Mouse (Mus musculus): ENCODE measurements at regions not wholly inside any gene's neighbourhood (a gene's known extent, or its start where the extent isn't known, plus 50 kb on each side); places are given as distances from the start of the nearest gene placed in this dataset.
"Not testable (repeated sequence)": the region's sequence is repeated elsewhere in the genome, so short reads cannot be mapped to it uniquely, and the experiment has no call there.

DNA sequence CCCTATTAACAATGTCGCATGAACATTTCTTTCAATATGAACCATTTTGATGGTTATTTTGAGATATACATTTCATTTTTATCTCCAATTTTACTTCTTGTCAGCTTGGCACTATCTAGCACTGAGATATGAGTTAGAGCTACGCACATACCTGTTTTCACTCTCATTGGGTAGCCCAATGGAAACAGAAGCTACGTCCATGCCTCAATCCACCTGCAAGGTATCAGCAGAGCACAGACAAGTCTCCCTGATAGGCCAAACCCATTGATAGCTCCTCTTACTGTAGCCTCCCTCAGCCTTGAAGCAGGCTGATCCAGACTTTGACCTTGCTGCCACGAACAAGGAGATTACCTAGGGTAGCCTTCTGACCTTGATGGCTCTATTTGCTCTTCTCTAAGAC, 582.4 kb upstream of the Mms22l start:
- Histone ChIP-seq H3K4me3 (ENCODE audit: low read depth, low read length) (no peak overlapping the region), H3K4me1 (replicated peaks; ENCODE audit: control insufficient read depth, insufficient read depth, low read length) (no peaks in the 10 kb centered on the region), H3K4me2 (ENCODE audit: low read depth, low read length, severe bottlenecking) (no peak overlapping the region), H3K27me3 (ENCODE audit: control insufficient read depth, insufficient read depth, low read length) (no peaks in the 10 kb centered on the region), H3K9ac (ENCODE audit: low read length) (no peak overlapping the region), H3K9me3 (ENCODE audit: control insufficient read depth, low read length) (no peaks in the 10 kb centered on the region), H3K27ac (ENCODE audit: low read depth, low read length) (no peak overlapping the region), H3K36me3 (ENCODE audit: control insufficient read depth, insufficient read depth, low read length) (no peaks in the 10 kb centered on the region)
- WGBS, result 76% methylated on average over 4 of the region's 4 CpGs
- ATAC-seq (replicated peaks; ENCODE audit: low FRiP score) (peak; percentile 64; the same call in 1 of the 2 replicates), DNase-seq (ENCODE audit: low spot score) (no peak)

GRCm38 (mm10) chr4:23914423-23914822, 581.8 kb upstream of the Mms22l start:
- 54% methylated on average over 7 of the region's 7 CpGs for WGBS
- no peaks in the 10 kb centered on the region for H3K36me3 ChIP-seq (ENCODE audit: control insufficient read depth, insufficient read depth, low read length)
- no peak overlapping the region for H3K9ac ChIP-seq (ENCODE audit: low read length)
- no peaks in the 10 kb centered on the region for H3K4me1 ChIP-seq (replicated peaks; ENCODE audit: control insufficient read depth, insufficient read depth, low read length)
- H3K27ac ChIP-seq (ENCODE audit: low read depth, low read length), result no peak overlapping the region
- H3K9me3 ChIP-seq (ENCODE audit: control insufficient read depth, low read length), result no peaks in the 10 kb centered on the region
- DNase-seq (ENCODE audit: low spot score), result no peak
- H3K4me2 ChIP-seq (ENCODE audit: low read depth, low read length, severe bottlenecking), result no peak overlapping the region
- no peaks in the 10 kb centered on the region for H3K27me3 ChIP-seq (ENCODE audit: control insufficient read depth, insufficient read depth, low read length)
- no peak for ATAC-seq (replicated peaks; ENCODE audit: low FRiP score)
- no peak overlapping the region for H3K4me3 ChIP-seq (ENCODE audit: low read depth, low read length)

- ATAC-seq (replicated peaks; ENCODE audit: low FRiP score) (no peak), DNase-seq (ENCODE audit: low spot score) (no peak)
- 94% methylated on average over 3 of the region's 3 CpGs for WGBS
- Histone ChIP-seq H3K4me2 (ENCODE audit: low read depth, low read length, severe bottlenecking) (no peak overlapping the region), H3K9ac (ENCODE audit: low read length) (no peak overlapping the region), H3K27me3 (ENCODE audit: control insufficient read depth, insufficient read depth, low read length) (no peaks in the 10 kb centered on the region), H3K9me3 (ENCODE audit: control insufficient read depth, low read length) (no peaks in the 10 kb centered on the region), H3K36me3 (ENCODE audit: control insufficient read depth, insufficient read depth, low read length) (no peaks in the 10 kb centered on the region), H3K4me1 (replicated peaks; ENCODE audit: control insufficient read depth, insufficient read depth, low read length) (no peaks in the 10 kb centered on the region), H3K4me3 (ENCODE audit: low read depth, low read length) (no peak overlapping the region), H3K27ac (ENCODE audit: low read depth, low read length) (no peak overlapping the region)
These were observed 574.7 kb upstream of the Mms22l start for GRCm38 (mm10) chr4:23921520-23921919.

DNA sequence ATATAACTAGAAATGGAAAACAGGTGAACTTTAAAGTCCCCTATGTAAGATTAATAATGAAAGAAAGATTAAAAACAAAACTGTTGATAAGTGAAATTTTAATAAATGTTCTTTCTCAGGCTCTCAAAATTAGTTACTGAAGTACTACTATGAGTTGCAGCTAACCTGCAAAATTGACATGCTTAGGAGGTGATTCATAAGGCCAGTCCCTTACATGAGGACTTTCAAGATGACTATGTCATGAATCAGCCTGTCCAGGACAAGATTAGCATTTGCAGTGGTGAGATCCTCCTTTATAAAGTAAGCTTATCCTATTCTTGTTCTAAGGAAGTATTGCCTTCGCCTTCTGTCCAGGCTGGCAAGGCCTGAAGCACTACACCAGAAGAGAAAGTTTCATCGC, 542.1 kb upstream of the Mms22l start:
- 92% methylated on average over 2 of the region's 2 CpGs for WGBS
- Histone ChIP-seq H3K9me3 (ENCODE audit: control insufficient read depth, low read length) (no peaks in the 10 kb centered on the region), H3K36me3 (ENCODE audit: control insufficient read depth, insufficient read depth, low read length) (no peaks in the 10 kb centered on the region), H3K9ac (ENCODE audit: low read length) (no peak overlapping the region), H3K4me1 (replicated peaks; ENCODE audit: control insufficient read depth, insufficient read depth, low read length) (no peaks in the 10 kb centered on the region), H3K4me2 (ENCODE audit: low read depth, low read length, severe bottlenecking) (no peak overlapping the region), H3K27me3 (ENCODE audit: control insufficient read depth, insufficient read depth, low read length) (no peaks in the 10 kb centered on the region), H3K4me3 (ENCODE audit: low read depth, low read length) (no peak overlapping the region), H3K27ac (ENCODE audit: low read depth, low read length) (no peak overlapping the region)
- ATAC-seq (replicated peaks; ENCODE audit: low FRiP score), result no peak
- DNase-seq (ENCODE audit: low spot score), result no peak

DNA sequence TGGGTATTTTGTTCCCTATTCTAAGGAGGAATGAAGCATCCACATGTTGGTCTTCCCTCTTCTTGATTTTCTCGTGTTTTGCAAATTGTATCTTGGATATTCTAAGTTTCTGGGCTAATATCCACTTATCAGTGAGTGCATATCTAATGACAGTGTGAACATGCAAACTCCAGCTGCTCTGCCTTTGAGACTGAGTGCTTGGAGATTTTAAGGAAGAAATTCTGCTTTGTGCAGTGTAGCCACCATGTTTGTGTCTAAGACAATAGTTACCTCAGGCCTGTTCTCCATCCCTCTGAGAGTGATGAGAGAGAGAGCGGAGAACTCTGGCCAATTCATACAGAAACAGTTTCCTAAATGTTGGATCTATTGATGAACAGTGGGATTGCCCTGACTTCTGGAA, 514.1 kb upstream of the Mms22l start:
- not testable (repeated sequence) for ATAC-seq (replicated peaks; ENCODE audit: low FRiP score); H3K9me3 ChIP-seq (ENCODE audit: control insufficient read depth, low read length); H3K4me3 ChIP-seq (ENCODE audit: low read depth, low read length); H3K36me3 ChIP-seq (ENCODE audit: control insufficient read depth, insufficient read depth, low read length); DNase-seq (ENCODE audit: low spot score); H3K4me1 ChIP-seq (replicated peaks; ENCODE audit: control insufficient read depth, insufficient read depth, low read length); H3K27me3 ChIP-seq (ENCODE audit: control insufficient read depth, insufficient read depth, low read length); H3K4me2 ChIP-seq (ENCODE audit: low read depth, low read length, severe bottlenecking); H3K27ac ChIP-seq (ENCODE audit: low read depth, low read length); H3K9ac ChIP-seq (ENCODE audit: low read length)
- 86% methylated on average over 2 of the region's 2 CpGs for WGBS

DNA sequence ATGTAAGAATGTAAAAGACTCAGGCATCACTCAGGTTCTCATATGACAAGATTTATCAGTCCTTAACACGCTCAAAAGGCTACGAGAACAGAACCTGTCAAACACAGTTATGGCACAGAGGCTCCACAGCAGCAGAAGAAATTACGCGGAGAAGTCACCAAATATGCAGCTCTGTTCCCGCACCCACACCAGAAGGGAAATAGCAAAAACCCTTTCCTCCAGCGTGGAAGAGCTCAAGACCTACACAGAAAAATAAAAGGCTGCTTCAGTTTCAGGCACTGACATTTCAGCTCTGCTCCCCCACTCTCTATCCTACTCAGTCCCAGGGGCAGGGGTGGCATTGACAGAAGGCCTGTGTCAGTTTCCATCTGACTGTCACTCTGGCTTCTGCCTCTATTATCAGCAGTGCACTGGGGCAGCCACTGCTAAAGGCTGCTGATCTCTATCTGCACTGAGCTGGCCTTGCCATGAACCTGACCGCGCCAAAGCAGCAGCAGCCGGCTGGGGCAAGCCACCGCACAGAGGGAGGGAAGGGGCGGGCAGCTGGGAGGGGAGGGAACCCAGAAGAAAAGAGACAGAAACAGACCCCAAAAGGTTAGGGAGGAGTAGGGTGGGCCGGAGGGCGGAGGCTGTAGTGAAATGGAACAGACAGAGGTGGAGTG, 513.3 kb upstream of the Mms22l start:
- WGBS, result 28% methylated on average over 13 of the region's 13 CpGs
- peak overlapping the region; percentile 73 for H3K27ac ChIP-seq (ENCODE audit: low read depth, low read length)
- ATAC-seq (replicated peaks; ENCODE audit: low FRiP score) (peak; percentile 95), DNase-seq (ENCODE audit: low spot score) (peak; percentile 82)
- H3K4me2 ChIP-seq (ENCODE audit: low read depth, low read length, severe bottlenecking), result peak overlapping the region; percentile 9
- peak overlapping the region; percentile 21; the same call in 1 of the 2 replicates for H3K9ac ChIP-seq (ENCODE audit: low read length)
- no peaks in the 10 kb centered on the region for H3K36me3 ChIP-seq (ENCODE audit: control insufficient read depth, insufficient read depth, low read length)
- H3K4me1 ChIP-seq (replicated peaks; ENCODE audit: control insufficient read depth, insufficient read depth, low read length), result no peaks in the 10 kb centered on the region
- H3K4me3 ChIP-seq (ENCODE audit: low read depth, low read length), result no peak overlapping the region
- no peaks in the 10 kb centered on the region for H3K27me3 ChIP-seq (ENCODE audit: control insufficient read depth, insufficient read depth, low read length)
- H3K9me3 ChIP-seq (ENCODE audit: control insufficient read depth, low read length), result no peaks in the 10 kb centered on the region

DNA sequence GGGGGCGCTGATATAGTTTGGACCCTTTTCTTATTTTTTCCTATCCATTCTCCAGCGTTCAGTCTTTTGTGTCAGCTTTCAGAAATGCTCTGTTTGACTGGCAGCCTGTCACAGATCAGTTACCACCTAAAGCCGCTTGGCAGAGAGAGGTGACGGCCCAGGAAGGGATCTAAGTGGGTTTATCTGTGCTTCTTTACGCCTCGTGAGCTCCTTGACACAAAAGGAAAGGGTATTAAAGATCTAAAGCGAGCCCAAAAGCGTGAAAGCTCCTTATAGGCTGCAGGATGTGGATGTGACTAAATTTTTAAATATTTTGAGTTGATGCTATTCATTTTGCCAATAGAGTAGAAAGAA, 512.8 kb upstream of the Mms22l start:
- Histone ChIP-seq H3K4me1 (replicated peaks; ENCODE audit: control insufficient read depth, insufficient read depth, low read length) (no peaks in the 10 kb centered on the region), H3K4me2 (ENCODE audit: low read depth, low read length, severe bottlenecking) (peak overlapping the region; percentile 9), H3K9me3 (ENCODE audit: control insufficient read depth, low read length) (no peaks in the 10 kb centered on the region), H3K27me3 (ENCODE audit: control insufficient read depth, insufficient read depth, low read length) (no peaks in the 10 kb centered on the region), H3K36me3 (ENCODE audit: control insufficient read depth, insufficient read depth, low read length) (no peaks in the 10 kb centered on the region), H3K27ac (ENCODE audit: low read depth, low read length) (peak overlapping the region; percentile 73), H3K9ac (ENCODE audit: low read length) (peak overlapping the region; percentile 21; the same call in 1 of the 2 replicates), H3K4me3 (ENCODE audit: low read depth, low read length) (no peak overlapping the region)
- DNase-seq (ENCODE audit: low spot score) (no peak), ATAC-seq (replicated peaks; ENCODE audit: low FRiP score) (peak; percentile 86; the same call in 1 of the 2 replicates)
- 3% methylated on average over 8 of the region's 8 CpGs for WGBS

GRCm38 (mm10) chr4:23984005-23984404, 512.2 kb upstream of the Mms22l start:
- WGBS, result 65% methylated on average over 3 of the region's 3 CpGs
- no peaks in the 10 kb centered on the region for H3K4me1 ChIP-seq (replicated peaks; ENCODE audit: control insufficient read depth, insufficient read depth, low read length)

GRCm38 (mm10) chr4:23985956-23986355, 510.3 kb upstream of the Mms22l start:
- ATAC-seq (replicated peaks; ENCODE audit: low FRiP score) (no peak), DNase-seq (ENCODE audit: low spot score) (no peak)
- Histone ChIP-seq H3K9ac (ENCODE audit: low read length) (no peak overlapping the region), H3K36me3 (ENCODE audit: control insufficient read depth, insufficient read depth, low read length) (no peaks in the 10 kb centered on the region), H3K4me2 (ENCODE audit: low read depth, low read length, severe bottlenecking) (no peak overlapping the region), H3K4me1 (replicated peaks; ENCODE audit: control insufficient read depth, insufficient read depth, low read length) (no peaks in the 10 kb centered on the region), H3K27me3 (ENCODE audit: control insufficient read depth, insufficient read depth, low read length) (no peaks in the 10 kb centered on the region), H3K27ac (ENCODE audit: low read depth, low read length) (no peak overlapping the region), H3K9me3 (ENCODE audit: control insufficient read depth, low read length) (no peaks in the 10 kb centered on the region), H3K4me3 (ENCODE audit: low read depth, low read length) (no peak overlapping the region)
- WGBS, result 33% methylated on average over 4 of the region's 4 CpGs

More at GRCm38 (mm10) chr4:23984005-23984404, 512.2 kb upstream of the Mms22l start:
- H3K36me3 ChIP-seq (ENCODE audit: control insufficient read depth, insufficient read depth, low read length), result no peaks in the 10 kb centered on the region
- no peak overlapping the region for H3K27ac ChIP-seq (ENCODE audit: low read depth, low read length)
- DNase-seq (ENCODE audit: low spot score), result no peak
- ATAC-seq (replicated peaks; ENCODE audit: low FRiP score), result no peak
- no peak overlapping the region for H3K9ac ChIP-seq (ENCODE audit: low read length)
- H3K9me3 ChIP-seq (ENCODE audit: control insufficient read depth, low read length), result no peaks in the 10 kb centered on the region
- no peak overlapping the region for H3K4me2 ChIP-seq (ENCODE audit: low read depth, low read length, severe bottlenecking)
- no peaks in the 10 kb centered on the region for H3K27me3 ChIP-seq (ENCODE audit: control insufficient read depth, insufficient read depth, low read length)
- H3K4me3 ChIP-seq (ENCODE audit: low read depth, low read length), result no peak overlapping the region

All from forebrain, embryonic 11.5 days (tissue).